ENCODE assay signal across 8 mouse cellular contexts in genomic region chr13:9350670-9351069, GRCm38 (mm10).
DNase-seq lines count a peak whose midpoint lies in the region; ATAC-seq and TF ChIP-seq lines count a peak whose summit lies in the region.

No protein-coding gene starts in this region.

- peak overlapping the region; percentile 47 for H3K27ac ChIP-seq in layer of hippocampus, adult 2 months
- no peak overlapping the region for H3K27ac ChIP-seq in kidney, postnatal 0 days
- no peak overlapping the region for H3K27ac ChIP-seq in midbrain, embryonic 14.5 days (replicated peaks; ENCODE audit: low read depth, low read length)

- no peak overlapping the region for H3K4me3 ChIP-seq in layer of hippocampus, adult 2 months
- no peak overlapping the region for H3K4me3 ChIP-seq in kidney, postnatal 0 days (replicated peaks; ENCODE audit: low read depth, low read length)
- H3K4me3 ChIP-seq in midbrain, embryonic 14.5 days (replicated peaks; ENCODE audit: low read depth, low read length), result no peak overlapping the region

- TF ChIP-seq CTCF in layer of hippocampus, adult 2 months (conservative IDR thresholded peaks at IDR 0.05), result no peak
- no peak for TF ChIP-seq CTCF in kidney, postnatal 0 days (IDR thresholded peaks at IDR 0.05; ENCODE audit: low read depth)

- no peak for ATAC-seq in kidney, postnatal 0 days (replicated peaks; ENCODE audit: low FRiP score, low read depth)
- ATAC-seq in midbrain, embryonic 14.5 days (ENCODE audit: low FRiP score, low TSS enrichment), result no peak

- H3K27me3 ChIP-seq in kidney, postnatal 0 days (ENCODE audit: insufficient read depth, low read length), result no peaks in the 10 kb centered on the region
- no peaks in the 10 kb centered on the region for H3K27me3 ChIP-seq in midbrain, embryonic 14.5 days (ENCODE audit: control insufficient read depth, insufficient read depth, low read length)

- no peak overlapping the region for H3K4me2 ChIP-seq in kidney, postnatal 0 days (ENCODE audit: low read length)
- no peak overlapping the region for H3K4me2 ChIP-seq in midbrain, embryonic 14.5 days (ENCODE audit: low read length)

- H3K36me3 ChIP-seq in kidney, postnatal 0 days (ENCODE audit: insufficient read depth, low read length), result no peaks in the 10 kb centered on the region
- H3K36me3 ChIP-seq in midbrain, embryonic 14.5 days (ENCODE audit: control insufficient read depth, insufficient read depth, low read length), result no peaks in the 10 kb centered on the region

- 58% methylated on average over 2 of the region's 2 CpGs for WGBS in kidney, postnatal 0 days
- 90% methylated on average over 2 of the region's 2 CpGs for WGBS in midbrain, embryonic 14.5 days

- no peaks in the 10 kb centered on the region for H3K9me3 ChIP-seq in kidney, postnatal 0 days (replicated peaks; ENCODE audit: low read length)
- H3K9me3 ChIP-seq in midbrain, embryonic 14.5 days (ENCODE audit: control insufficient read depth, low read length), result no peaks in the 10 kb centered on the region

- H3K9ac ChIP-seq in kidney, postnatal 0 days (ENCODE audit: low read depth, low read length), result no peak overlapping the region
- H3K9ac ChIP-seq in midbrain, embryonic 14.5 days (replicated peaks; ENCODE audit: low read length), result no peak overlapping the region

- peak; percentile 23 to 52 for DNase-seq in layer of hippocampus, adult 2 months (ENCODE audit: low spot score in 2 of 2)
- no peak for DNase-seq in layer of hippocampus, postnatal 10 days (ENCODE audit: low spot score in 2 of 2)
- peak; percentile 33 to 40 for DNase-seq in gastrocnemius, adult 8-10 months (ENCODE audit: low spot score in 2 of 2)
- DNase-seq in kidney, postnatal 0 days (ENCODE audit: low spot score), result peak; percentile 36
- peak; percentile 12 to 29 for DNase-seq in lung, postnatal 4 days
- no peak for DNase-seq in midbrain, embryonic 14.5 days
- no peak for DNase-seq in cerebellum, adult 11 months
- DNase-seq in cerebellum, adult 8-10 months, result no peak

- no peaks in the 10 kb centered on the region for H3K4me1 ChIP-seq in kidney, postnatal 0 days (replicated peaks; ENCODE audit: insufficient read depth, low read length)
- H3K4me1 ChIP-seq in midbrain, embryonic 14.5 days (ENCODE audit: control insufficient read depth, insufficient read depth, low read length), result peaks cover 7% of the 10 kb centered on the region; the same call in 1 of the 2 replicates

Comparison
In these comparisons a context has a peak if more than half of its experiments do, and no peak if none do; other contexts are left out.
1. DNase-seq: peak in layer of hippocampus, adult 2 months (2 of 2), gastrocnemius, adult 8-10 months (2 of 2), kidney, postnatal 0 days (single experiment) and lung, postnatal 4 days (2 of 2); none in layer of hippocampus, postnatal 10 days (0 of 2), midbrain, embryonic 14.5 days (single experiment), cerebellum, adult 11 months (single experiment) and cerebellum, adult 8-10 months (single experiment).